Mouse (Mus musculus): ENCODE data around the gene Slc25a5. TPM values are rescaled to one million over a fixed set of nuclear protein-coding genes. Genes with fewer than 3 reads are reported as not detected.

Gene Slc25a5
- polyA plus RNA-seq, 2 experiments from 2014 or later: 1,556 to 1,740 TPM

- no peak for ATAC-seq
Measured at GRCm38 (mm10) chrX:36803189-36803588, 7.7 kb downstream of the Slc25a5 start.

GRCm38 (mm10) chrX:36804196-36804595 is 8.7 kb downstream of the Slc25a5 start:
- ATAC-seq: no peak

- no peak for ATAC-seq
Measured at GRCm38 (mm10) chrX:36805466-36806235, 10.2 kb downstream of the Slc25a5 start.

GRCm38 (mm10) chrX:36807360-36808317 is 12.2 kb downstream of the Slc25a5 start:
- peak; percentile 87 for ATAC-seq

- ATAC-seq: no peak
Measured at GRCm38 (mm10) chrX:36808318-36808683, 12.8 kb downstream of the Slc25a5 start.

GRCm38 (mm10) chrX:36811377-36811776 is 15.9 kb downstream of the Slc25a5 start:
- ATAC-seq: no peak

GRCm38 (mm10) chrX:36814161-36814836 is 18.8 kb downstream of the Slc25a5 start:
- ATAC-seq: no peak

GRCm38 (mm10) chrX:36815022-36815421 is 19.6 kb downstream of the Slc25a5 start:
- ATAC-seq: no peak

- ATAC-seq: no peak
Measured at GRCm38 (mm10) chrX:36815439-36815838, 20.0 kb downstream of the Slc25a5 start.

GRCm38 (mm10) chrX:36816368-36816899 is 21.0 kb downstream of the Slc25a5 start:
- ATAC-seq: no peak

- ATAC-seq: no peak
Measured at GRCm38 (mm10) chrX:36816953-36817441, 21.5 kb downstream of the Slc25a5 start.

- no peak for ATAC-seq
Measured at GRCm38 (mm10) chrX:36819575-36819974, 24.1 kb downstream of the Slc25a5 start.

GRCm38 (mm10) chrX:36820201-36820600 is 24.8 kb downstream of the Slc25a5 start:
- ATAC-seq: no peak

- no peak for ATAC-seq
Measured at GRCm38 (mm10) chrX:36823932-36824711, 28.7 kb downstream of the Slc25a5 start.

- no peak for ATAC-seq
Measured at GRCm38 (mm10) chrX:36825032-36825431, 29.6 kb downstream of the Slc25a5 start.

GRCm38 (mm10) chrX:36826873-36827272 is 31.4 kb downstream of the Slc25a5 start:
- ATAC-seq: no peak

GRCm38 (mm10) chrX:36830271-36830670 is 34.8 kb downstream of the Slc25a5 start:
- ATAC-seq: no peak

- no peak for ATAC-seq
Measured at GRCm38 (mm10) chrX:36831632-36832031, 36.2 kb downstream of the Slc25a5 start.

GRCm38 (mm10) chrX:36833397-36834084 is 38.1 kb downstream of the Slc25a5 start:
- ATAC-seq: no peak

GRCm38 (mm10) chrX:36837069-36837676 is 41.7 kb downstream of the Slc25a5 start:
- no peak for ATAC-seq

GRCm38 (mm10) chrX:36839391-36839790 is 43.9 kb downstream of the Slc25a5 start:
- ATAC-seq: no peak
